Mouse (Mus musculus) lung, adult 2 months (tissue): ENCODE measurements at regions not wholly inside any gene's neighbourhood (a gene's known extent, or its start where the extent isn't known, plus 50 kb on each side); places are given as distances from the start of the nearest gene placed in this dataset.

ENCODE experiments used
- CTCF ChIP-seq: fragments of 200-500 bp; IDR thresholded peaks from 2 replicates; pipeline ENCODE4 v1.5.1; 2011; ENCODE audit warnings: mild to moderate bottlenecking, low read length, control low read depth; ENCODE audit not compliant: insufficient read depth
- POLR2A ChIP-seq: fragments of 200-500 bp; IDR thresholded peaks from 2 replicates; pipeline ENCODE4 v1.6.1; 2011; ENCODE audit warnings: low read depth, mild to moderate bottlenecking, control low read depth, low read length, borderline replicate concordance; ENCODE audit errors: extremely low read depth

- TF ChIP-seq CTCF: no peak
- no peak for TF ChIP-seq POLR2A
Measured at GRCm38 (mm10) chr10:37813026-37813425, 674.3 kb upstream of the Marcks start.
